Mouse (Mus musculus): Measurements from ENCODE around the gene Baz2b. TPM values are rescaled to one million over a fixed set of nuclear protein-coding genes. Genes with fewer than 3 reads are reported as not detected.

Gene Baz2b
- polyA plus RNA-seq, 1 experiment from 2014 or later = 38.1 TPM

GRCm38 (mm10) chr2:60060185-60060775 lies 149.4 kb downstream of the Baz2b start:
- POLR2A ChIA-PET = interaction anchor here (0.6 to 0.9 kb wide), 2 partner anchors 132 to 151 kb away, joined by 3 read pairs; no protein-coding TSS in a partner anchor
- H3K27me3 ChIP-seq = no peaks in the 10 kb centered on the region
- in situ Hi-C loops (cut with MboI; ENCODE audit: low pct_unique_long_range_greater_than_20kb) = no loop called here
- DNase-seq (ENCODE audit: low read depth, low spot score) = no peak
- ATAC-seq = no peak
- TF ChIP-seq CTCF (IDR thresholded peaks at IDR 0.05) = no peak
- CTCF ChIA-PET = no interaction called here

GRCm38 (mm10) chr2:60059300-60059699 lies 150.3 kb downstream of the Baz2b start:
- DNase-seq (ENCODE audit: low read depth, low spot score) (no peak), ATAC-seq (no peak)
- no peak for TF ChIP-seq CTCF (IDR thresholded peaks at IDR 0.05)
- POLR2A ChIA-PET = interaction anchor here (0.9 kb wide), 1 partner anchor 152 kb away, joined by 3 read pairs; no protein-coding TSS in a partner anchor
- CTCF ChIA-PET = interaction anchor here (1.5 kb wide), 1 partner anchor 11 kb away, joined by 3 read pairs; no protein-coding TSS in a partner anchor
- no peaks in the 10 kb centered on the region for H3K27me3 ChIP-seq
- in situ Hi-C loops (cut with MboI; ENCODE audit: low pct_unique_long_range_greater_than_20kb) = no loop called here

GRCm38 (mm10) chr2:60056043-60056442 lies 153.6 kb downstream of the Baz2b start:
- DNase-seq (ENCODE audit: low read depth, low spot score) = no peak
- ChIA-PET CTCF (no interaction called here), POLR2A (no interaction called here)
- TF ChIP-seq CTCF (IDR thresholded peaks at IDR 0.05) = no peak
- no peak for ATAC-seq
- in situ Hi-C loops (cut with MboI; ENCODE audit: low pct_unique_long_range_greater_than_20kb) = no loop called here
- H3K27me3 ChIP-seq = no peaks in the 10 kb centered on the region

DNA sequence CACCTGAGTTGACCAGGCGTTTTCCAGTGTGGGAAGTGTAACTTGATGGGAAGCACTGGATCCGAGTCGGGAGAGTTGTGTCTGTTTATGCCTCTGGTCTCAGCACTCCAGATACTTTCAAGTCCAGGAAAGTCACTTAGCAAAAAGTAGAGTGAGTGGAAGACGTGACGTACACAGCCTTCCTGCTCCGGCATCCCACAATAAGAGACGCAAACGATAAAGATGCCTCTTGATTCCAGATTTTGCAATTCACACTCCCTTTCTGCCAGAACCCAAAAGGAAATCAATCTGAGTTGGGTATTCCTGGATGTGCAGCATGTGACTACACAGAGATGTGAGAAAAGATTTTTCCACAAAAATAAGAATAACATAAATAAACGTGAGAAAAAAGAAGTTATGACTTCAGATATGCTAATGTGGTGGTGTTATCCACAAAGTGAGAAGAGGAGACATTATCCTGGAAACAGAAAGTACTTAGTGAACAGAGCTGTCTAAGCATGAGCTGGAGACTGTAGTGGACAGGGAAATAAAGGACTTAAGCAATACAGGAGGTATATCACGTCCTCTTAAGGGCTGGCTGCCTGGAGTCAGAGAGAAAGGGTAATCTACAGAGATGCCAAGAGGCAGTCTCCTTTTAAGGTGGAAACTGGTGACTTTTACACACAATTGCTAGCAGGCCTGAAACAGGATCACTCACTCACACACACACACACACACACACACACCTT lies 154.7 kb downstream of the Baz2b start:
- no peak for ATAC-seq
- in situ Hi-C loops (cut with MboI; ENCODE audit: low pct_unique_long_range_greater_than_20kb) = no loop called here

DNA sequence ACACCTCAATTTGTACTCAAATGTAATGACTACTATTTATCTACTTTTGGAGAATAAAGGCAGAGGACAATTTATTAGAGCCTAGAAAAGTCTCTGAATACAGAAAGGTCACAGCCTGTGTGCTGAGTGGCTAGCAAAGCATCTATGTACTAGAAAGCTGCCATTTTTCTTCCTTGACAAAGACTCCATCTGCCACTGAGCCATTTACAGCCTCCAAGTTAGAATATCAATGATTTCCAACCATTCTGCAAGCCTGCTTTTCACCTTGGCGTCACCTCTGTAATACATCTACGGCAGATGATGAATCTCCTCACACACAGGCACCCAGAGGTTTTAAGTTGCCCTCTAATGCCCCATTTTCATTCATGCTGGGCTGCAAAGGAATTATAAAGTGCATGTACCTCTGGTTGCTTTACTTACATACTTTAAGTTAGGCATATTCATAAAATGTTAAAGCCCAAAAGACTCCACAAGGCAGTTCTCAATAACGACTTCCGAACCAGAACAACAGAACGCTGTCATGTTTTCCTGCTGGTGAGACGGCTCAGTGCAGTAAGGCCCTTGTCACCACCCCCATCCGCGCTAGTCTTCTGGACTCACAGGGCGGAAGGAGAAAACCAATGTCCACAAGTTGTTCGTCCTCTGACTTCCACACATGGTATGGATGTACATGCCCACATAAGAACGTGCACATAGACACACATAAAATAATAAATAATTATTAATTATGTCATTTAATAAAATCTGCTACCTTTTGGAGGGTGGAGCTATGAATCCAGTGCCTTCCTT lies 156.2 kb downstream of the Baz2b start:
- no peaks in the 10 kb centered on the region for H3K27me3 ChIP-seq
- in situ Hi-C loops (cut with MboI; ENCODE audit: low pct_unique_long_range_greater_than_20kb) = no loop called here
- ChIA-PET POLR2A (no interaction called here), CTCF (interaction anchor here (1.1 kb wide), 1 partner anchor 9 kb away, joined by 4 read pairs; no protein-coding TSS in a partner anchor)
- TF ChIP-seq CTCF (IDR thresholded peaks at IDR 0.05) = no peak
- no peak for ATAC-seq
- no peak for DNase-seq (ENCODE audit: low read depth, low spot score)

More for the DNA sequence above, 154.7 kb downstream of the Baz2b start:
- DNase-seq (ENCODE audit: low read depth, low spot score) = no peak
- H3K27me3 ChIP-seq = no peaks in the 10 kb centered on the region
- POLR2A ChIA-PET = no interaction called here
- CTCF ChIA-PET = no interaction called here
- no peak for TF ChIP-seq CTCF (IDR thresholded peaks at IDR 0.05)

- CTCF ChIA-PET = interaction anchor here (1.6 kb wide), 1 partner anchor 13 kb away, joined by 4 read pairs; no protein-coding TSS in a partner anchor
- POLR2A ChIA-PET = interaction anchor here (1.5 kb wide), 1 partner anchor 11 kb away, joined by 3 read pairs; no protein-coding TSS in a partner anchor
- DNase-seq (ENCODE audit: low read depth, low spot score) = no peak
- no peak for TF ChIP-seq CTCF (IDR thresholded peaks at IDR 0.05)
- no peaks in the 10 kb centered on the region for H3K27me3 ChIP-seq
- in situ Hi-C loops (cut with MboI; ENCODE audit: low pct_unique_long_range_greater_than_20kb) = no loop called here
- ATAC-seq = no peak
Observed at GRCm38 (mm10) chr2:60050667-60051460, 158.8 kb downstream of the Baz2b start.

DNA sequence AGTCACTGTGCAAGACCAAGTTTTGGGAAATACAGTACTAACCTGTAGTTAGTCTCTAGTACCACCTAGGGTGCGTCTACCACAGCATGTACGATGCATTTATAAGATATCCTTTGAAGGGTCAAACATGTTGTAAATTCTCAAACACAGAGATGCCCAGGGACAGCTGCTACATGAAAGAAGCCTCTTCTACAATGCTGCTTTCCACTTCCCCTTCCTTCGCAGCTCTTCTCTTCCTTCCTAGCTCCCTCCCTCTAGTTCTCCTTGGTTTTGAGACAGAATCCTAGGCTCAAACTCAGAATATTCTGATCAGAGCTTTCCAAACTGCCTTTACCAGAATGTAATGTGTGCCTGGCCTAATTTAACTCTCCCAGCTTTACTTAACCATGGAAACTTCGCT lies 159.8 kb downstream of the Baz2b start:
- POLR2A ChIA-PET = interaction anchor here (0.6 to 1.5 kb wide), 2 partner anchors 12 to 29 kb away, joined by 3 read pairs; no protein-coding TSS in a partner anchor
- DNase-seq (ENCODE audit: low read depth, low spot score) (no peak), ATAC-seq (no peak)
- H3K27me3 ChIP-seq = no peaks in the 10 kb centered on the region
- CTCF ChIA-PET = interaction anchor here (1.3 to 1.4 kb wide), 2 partner anchors 18 kb away, joined by 3 read pairs; no protein-coding TSS in a partner anchor
- no peak for TF ChIP-seq CTCF (IDR thresholded peaks at IDR 0.05)
- in situ Hi-C loops (cut with MboI; ENCODE audit: low pct_unique_long_range_greater_than_20kb) = no loop called here

GRCm38 (mm10) chr2:60049351-60049750 lies 160.3 kb downstream of the Baz2b start:
- H3K27me3 ChIP-seq = no peaks in the 10 kb centered on the region
- ATAC-seq (no peak), DNase-seq (ENCODE audit: low read depth, low spot score) (no peak)
- TF ChIP-seq CTCF (IDR thresholded peaks at IDR 0.05) = no peak
- CTCF ChIA-PET = interaction anchor here (1.3 to 1.4 kb wide), 2 partner anchors 18 kb away, joined by 3 read pairs; no protein-coding TSS in a partner anchor
- POLR2A ChIA-PET = no interaction called here
- in situ Hi-C loops (cut with MboI; ENCODE audit: low pct_unique_long_range_greater_than_20kb) = no loop called here

- DNase-seq (ENCODE audit: low read depth, low spot score) (no peak), ATAC-seq (no peak)
- ChIA-PET CTCF (interaction anchor here (1.1 to 2.1 kb wide), 3 partner anchors 17 to 27 kb away, joined by 3 to 7 read pairs (median 5); no protein-coding TSS in a partner anchor), POLR2A (no interaction called here)
- in situ Hi-C loops (cut with MboI; ENCODE audit: low pct_unique_long_range_greater_than_20kb) = no loop called here
- no peak for TF ChIP-seq CTCF (IDR thresholded peaks at IDR 0.05)
- H3K27me3 ChIP-seq = no peaks in the 10 kb centered on the region
Observed at GRCm38 (mm10) chr2:60045995-60046394, 163.6 kb downstream of the Baz2b start.

Measured in Patski (cell line).